Mouse (Mus musculus) layer of hippocampus, adult 2 months (tissue): ENCODE measurements around the gene Mfrp. TPM values are rescaled to one million over a fixed set of nuclear protein-coding genes. Genes with fewer than 3 reads are reported as not detected.
A peak's percentile ranks its signal among the peaks of the same experiment; 100 is the strongest.
"Not testable (repeated sequence)": the region's sequence is repeated elsewhere in the genome, so short reads cannot be mapped to it uniquely, and the experiment has no call there.

Experiments
- DNase-seq, 2 experiments: peaks; one replicate each; pipeline ENCODE4 v3.0.0; 2022; ENCODE audit warnings: low spot score in 2 of 2
- H3K27ac ChIP-seq: fragments of 200-600 bp; 2 replicates; pipeline ENCODE4 v1.8.1; 2022
- H3K4me3 ChIP-seq: fragments of 200-600 bp; 2 replicates; pipeline ENCODE4 v1.8.1; 2022; ENCODE audit warnings: mild to moderate bottlenecking
- CTCF ChIP-seq: fragments of 200-600 bp; conservative IDR thresholded peaks from 2 replicates; pipeline ENCODE4 v1.8.1; 2022; ENCODE audit warnings: antibody characterized with exemption, mild to moderate bottlenecking, moderate library complexity
- total RNA-seq, 2 experiments: library from RNA; stranded (reverse); gene quantifications; 2 replicates each; pipeline ENCODE4 v1.2.3; 2021

Gene Mfrp
- total RNA-seq, 2 experiments from 2014 or later, result 1.3 TPM; not detected in 1

DNA sequence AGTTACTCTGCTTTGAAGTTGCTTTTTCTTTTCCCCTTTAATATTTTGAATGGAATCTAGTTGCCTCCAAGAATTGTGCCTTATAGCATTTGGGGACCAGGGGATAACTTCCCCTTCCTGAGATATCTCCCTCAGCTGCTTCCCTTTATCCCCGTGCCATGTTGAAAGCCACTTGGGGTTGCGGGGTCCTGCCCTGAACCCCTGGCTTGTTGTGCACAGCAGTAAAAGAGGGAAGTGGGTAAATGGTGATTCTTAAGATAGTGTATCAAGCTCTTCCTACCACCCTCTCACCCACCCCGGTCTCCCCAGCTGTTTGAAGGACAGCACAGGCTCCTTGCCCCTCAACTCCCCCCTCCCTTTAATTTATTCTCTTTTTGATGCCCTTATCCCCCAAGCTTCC is 6.8 kb upstream of the Mfrp start:
- no peak for TF ChIP-seq CTCF
- Histone ChIP-seq H3K27ac (peak overlapping the region; percentile 93), H3K4me3 (no peak overlapping the region)
- no peak for DNase-seq

- TF ChIP-seq CTCF, result no peak
- H3K27ac ChIP-seq, result peak overlapping the region; percentile 93
- DNase-seq, result no peak
- H3K4me3 ChIP-seq, result no peak overlapping the region
Measured at GRCm38 (mm10) chr9:44095781-44096180, 5.7 kb upstream of the Mfrp start.

DNA sequence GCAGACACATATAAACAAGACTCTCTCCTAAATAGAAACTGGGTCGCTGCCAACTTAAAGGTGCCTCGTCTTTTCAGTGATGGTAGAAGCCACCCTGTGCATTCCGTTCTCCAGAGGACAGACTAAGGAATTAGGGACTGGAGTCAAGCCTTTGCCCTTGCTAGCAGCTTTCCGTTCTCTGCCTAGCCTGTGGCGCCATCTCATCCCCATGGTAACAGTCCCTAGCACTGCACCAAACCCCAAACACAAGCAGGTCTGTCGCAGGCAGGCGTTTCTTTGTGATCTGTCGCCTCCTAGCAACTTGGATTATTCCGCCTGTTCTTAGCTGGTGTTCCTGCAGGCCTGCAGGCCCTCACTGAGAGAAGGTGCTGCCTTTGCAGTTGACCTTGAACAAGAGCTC is 5.0 kb upstream of the Mfrp start:
- no peak overlapping the region for H3K4me3 ChIP-seq
- peak; percentile 54 to 76 for DNase-seq
- no peak for TF ChIP-seq CTCF
- peak overlapping the region; percentile 93 for H3K27ac ChIP-seq

DNA sequence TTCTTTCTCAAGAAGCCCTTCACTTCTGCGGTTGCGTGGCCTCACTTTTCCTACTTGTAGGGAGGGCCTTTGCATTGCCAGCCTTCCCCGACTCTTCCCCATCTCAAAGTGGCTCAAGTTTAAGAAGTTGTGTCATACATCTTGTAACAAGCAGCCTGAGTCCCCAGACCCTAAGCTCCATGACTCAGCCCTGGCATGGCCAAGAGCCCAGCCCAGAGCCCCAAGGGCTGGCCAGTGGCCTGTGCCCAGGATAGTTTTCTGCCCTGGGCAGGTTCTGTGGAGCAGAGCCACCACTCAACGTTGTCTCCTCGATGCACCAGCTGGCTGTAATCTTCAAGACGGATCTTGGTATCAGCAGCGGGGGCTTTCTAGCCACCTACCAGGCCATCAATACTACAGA is 3.4 kb downstream of the Mfrp start:
- Histone ChIP-seq H3K27ac (no peak overlapping the region), H3K4me3 (no peak overlapping the region)
- TF ChIP-seq CTCF, result no peak

DNA sequence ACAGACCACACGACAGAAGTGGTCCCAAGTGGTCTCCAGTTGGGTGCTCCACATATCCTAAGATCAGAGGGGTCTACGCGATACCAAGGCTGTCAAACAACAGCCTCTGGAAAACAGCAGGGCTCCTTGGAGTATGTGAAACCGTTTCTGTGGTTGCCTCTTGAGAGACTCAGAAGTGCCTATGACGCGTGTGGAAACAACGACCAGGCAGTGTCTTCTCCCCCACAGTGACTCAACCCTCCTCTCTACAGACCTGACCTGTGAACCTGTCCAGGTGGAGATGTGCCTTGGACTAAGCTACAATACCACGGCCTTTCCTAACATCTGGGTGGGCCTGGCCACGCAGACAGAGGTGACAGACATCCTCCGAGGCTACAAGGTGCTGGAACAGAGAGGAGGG is 4.3 kb downstream of the Mfrp start:
- Histone ChIP-seq H3K27ac (no peak overlapping the region; the same call in 1 of the 2 replicates), H3K4me3 (no peak overlapping the region)
- DNase-seq, result no peak
- no peak for TF ChIP-seq CTCF

More for the DNA sequence above, 3.4 kb downstream of the Mfrp start:
- no peak for DNase-seq

- TF ChIP-seq CTCF, result no peak
- H3K27ac ChIP-seq, result peak overlapping the region; percentile 83; the same call in 1 of the 2 replicates
- no peak for DNase-seq
- H3K4me3 ChIP-seq, result no peak overlapping the region
Measured at GRCm38 (mm10) chr9:44106182-44106581, 4.7 kb downstream of the Mfrp start.

- no peak for TF ChIP-seq CTCF
- Histone ChIP-seq H3K27ac (peak overlapping the region; percentile 83), H3K4me3 (no peak overlapping the region; the same call in 1 of the 2 replicates)
- DNase-seq, result no peak
Measured at GRCm38 (mm10) chr9:44106596-44106995, 5.1 kb downstream of the Mfrp start.

GRCm38 (mm10) chr9:44107110-44107509 is 5.6 kb downstream of the Mfrp start, which contains the start of gene C1qtnf5:
C1qtnf5 (plus strand) TSS chr9:44107245.
- TF ChIP-seq CTCF, result no peak
- peak; percentile 65 to 80 for DNase-seq
- Histone ChIP-seq H3K27ac (peak within 1 kb of the TSS; percentile 83), H3K4me3 (peak within 1 kb of the TSS; percentile 17)

DNA sequence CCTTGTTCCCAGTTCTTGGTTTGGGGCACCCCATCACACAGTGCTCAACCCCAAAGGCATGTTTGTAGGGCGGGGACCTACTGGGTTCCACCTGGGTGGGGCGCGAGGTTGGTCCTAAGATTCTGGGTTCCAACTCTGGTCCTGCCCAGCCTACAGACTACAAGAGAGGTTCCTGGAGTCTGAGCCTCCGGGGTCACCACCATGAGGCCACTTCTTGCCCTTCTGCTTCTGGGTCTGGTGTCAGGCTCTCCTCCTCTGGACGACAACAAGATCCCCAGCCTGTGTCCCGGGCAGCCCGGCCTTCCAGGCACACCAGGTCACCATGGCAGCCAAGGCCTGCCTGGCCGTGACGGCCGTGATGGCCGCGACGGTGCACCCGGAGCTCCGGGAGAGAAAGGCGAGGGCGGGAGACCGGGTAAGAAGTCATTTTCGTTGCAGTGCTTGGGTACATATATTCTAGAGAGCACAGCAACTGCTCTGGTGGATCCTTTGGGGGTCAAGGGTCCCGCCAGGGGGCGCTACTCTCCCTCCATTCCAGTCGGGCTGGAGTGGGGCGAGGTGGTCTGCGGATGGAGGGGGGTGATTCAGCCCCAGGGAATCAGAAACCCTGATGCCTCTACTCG is 6.1 kb downstream of the Mfrp start:
- Histone ChIP-seq H3K4me3 (peak overlapping the region; percentile 17), H3K27ac (peak overlapping the region; percentile 83)
- TF ChIP-seq CTCF, result peak; percentile 78
- DNase-seq, result peak in 1 of 2 experiments; percentile 64

DNA sequence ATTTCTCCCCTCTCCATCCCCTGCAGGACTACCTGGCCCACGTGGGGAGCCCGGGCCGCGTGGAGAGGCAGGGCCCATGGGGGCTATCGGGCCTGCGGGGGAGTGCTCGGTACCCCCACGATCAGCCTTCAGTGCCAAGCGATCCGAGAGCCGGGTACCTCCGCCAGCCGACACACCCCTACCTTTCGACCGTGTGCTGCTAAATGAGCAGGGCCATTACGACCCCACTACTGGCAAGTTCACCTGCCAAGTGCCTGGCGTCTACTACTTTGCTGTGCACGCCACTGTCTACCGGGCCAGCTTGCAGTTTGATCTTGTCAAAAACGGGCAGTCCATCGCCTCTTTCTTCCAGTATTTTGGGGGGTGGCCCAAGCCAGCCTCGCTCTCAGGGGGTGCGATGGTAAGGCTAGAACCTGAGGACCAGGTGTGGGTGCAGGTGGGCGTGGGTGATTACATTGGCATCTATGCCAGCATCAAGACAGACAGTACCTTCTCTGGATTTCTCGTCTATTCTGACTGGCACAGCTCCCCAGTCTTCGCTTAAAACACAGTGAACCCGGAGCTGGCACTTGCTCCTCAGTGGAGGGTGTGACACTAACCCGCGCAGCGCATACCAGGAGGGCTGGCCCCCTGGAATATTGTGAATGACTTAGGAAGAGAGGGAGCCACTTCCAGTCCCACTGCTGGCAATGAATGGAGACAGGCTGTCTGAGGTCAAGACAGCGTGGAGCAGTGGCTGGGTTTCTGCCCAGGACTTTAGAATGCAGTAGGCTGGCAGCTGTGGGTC is 6.9 kb downstream of the Mfrp start:
- DNase-seq, result no peak
- TF ChIP-seq CTCF, result no peak
- H3K27ac ChIP-seq, result peak overlapping the region; percentile 83; the same call in 1 of the 2 replicates
- peak overlapping the region; percentile 17 for H3K4me3 ChIP-seq

- TF ChIP-seq CTCF, result peak; percentile 92
- peak; percentile 77 to 86 for DNase-seq
- Histone ChIP-seq H3K27ac (peak overlapping the region; percentile 32; the same call in 1 of the 2 replicates), H3K4me3 (peak overlapping the region; percentile 17; the same call in 1 of the 2 replicates)
Measured at GRCm38 (mm10) chr9:44109360-44110095, 8.0 kb downstream of the Mfrp start.

GRCm38 (mm10) chr9:44111909-44112308 is 10.4 kb downstream of the Mfrp start:
- DNase-seq, H3K27ac ChIP-seq, H3K4me3 ChIP-seq: not testable (repeated sequence)
